Mouse (Mus musculus): ENCODE results near the gene Cul9. TPM values are rescaled to one million over a fixed set of nuclear protein-coding genes. Genes with fewer than 3 reads are reported as not detected.
"Not testable (repeated sequence)": the region's sequence is repeated elsewhere in the genome, so short reads cannot be mapped to it uniquely, and the experiment has no call there.

Gene Cul9
- polyA plus RNA-seq, 1 experiment = 22.9 TPM

GRCm38 (mm10) chr17:46503847-46504638 lies 42.1 kb downstream of the Cul9 start:
- DNase-seq (ENCODE audit: low spot score) = no peak

GRCm38 (mm10) chr17:46502775-46503174 lies 43.4 kb downstream of the Cul9 start:
- no peak for DNase-seq (ENCODE audit: low spot score)

GRCm38 (mm10) chr17:46497956-46498355 lies 48.2 kb downstream of the Cul9 start:
- DNase-seq (ENCODE audit: low spot score) = no peak

- DNase-seq (ENCODE audit: low spot score) = peak; percentile 56
Measured at GRCm38 (mm10) chr17:46496623-46497434, 49.4 kb downstream of the Cul9 start, which contains the start of gene Dnph1. Gene Dnph1 (plus strand): TSS chr17:46496711.

- DNase-seq (ENCODE audit: low spot score) = not testable (repeated sequence)
Measured at GRCm38 (mm10) chr17:46496081-46496480, 50.1 kb downstream of the Cul9 start.

- no peak for DNase-seq (ENCODE audit: low spot score)
Measured at GRCm38 (mm10) chr17:46495486-46495885, 50.7 kb downstream of the Cul9 start.

GRCm38 (mm10) chr17:46487431-46487830 lies 58.8 kb downstream of the Cul9 start, which contains the start of gene Ttbk1:
Gene Ttbk1 (minus strand): TSS chr17:46487675.
- no peak for DNase-seq (ENCODE audit: low spot score)

- DNase-seq (ENCODE audit: low spot score) = no peak
Measured at GRCm38 (mm10) chr17:46486995-46487394, 59.2 kb downstream of the Cul9 start.

- DNase-seq (ENCODE audit: low spot score) = no peak
Measured at GRCm38 (mm10) chr17:46484461-46484875, 61.7 kb downstream of the Cul9 start.

- no peak for DNase-seq (ENCODE audit: low spot score)
Measured at GRCm38 (mm10) chr17:46484021-46484431, 62.2 kb downstream of the Cul9 start.

- DNase-seq (ENCODE audit: low spot score) = no peak
Measured at GRCm38 (mm10) chr17:46483561-46484001, 62.6 kb downstream of the Cul9 start.

- no peak for DNase-seq (ENCODE audit: low spot score)
Measured at GRCm38 (mm10) chr17:46477286-46477685, 68.9 kb downstream of the Cul9 start.

GRCm38 (mm10) chr17:46476601-46477000 lies 69.6 kb downstream of the Cul9 start:
- no peak for DNase-seq (ENCODE audit: low spot score)

GRCm38 (mm10) chr17:46467830-46468229 lies 78.4 kb downstream of the Cul9 start:
- no peak for DNase-seq (ENCODE audit: low spot score)

- no peak for DNase-seq (ENCODE audit: low spot score)
Measured at GRCm38 (mm10) chr17:46462226-46462625, 84.0 kb downstream of the Cul9 start.

GRCm38 (mm10) chr17:46461347-46461746 lies 84.8 kb downstream of the Cul9 start:
- DNase-seq (ENCODE audit: low spot score) = no peak

GRCm38 (mm10) chr17:46460673-46461072 lies 85.5 kb downstream of the Cul9 start:
- no peak for DNase-seq (ENCODE audit: low spot score)

GRCm38 (mm10) chr17:46458439-46458838 lies 87.7 kb downstream of the Cul9 start:
- DNase-seq (ENCODE audit: low spot score) = no peak

- DNase-seq (ENCODE audit: low spot score) = no peak
Measured at GRCm38 (mm10) chr17:46457791-46458190, 88.4 kb downstream of the Cul9 start.

- peak; percentile 33 for DNase-seq (ENCODE audit: low spot score)
Measured at GRCm38 (mm10) chr17:46455110-46455691, 91.0 kb downstream of the Cul9 start.

- no peak for DNase-seq (ENCODE audit: low spot score)
Measured at GRCm38 (mm10) chr17:46454539-46454938, 91.6 kb downstream of the Cul9 start.

GRCm38 (mm10) chr17:46453970-46454411 lies 92.2 kb downstream of the Cul9 start:
- no peak for DNase-seq (ENCODE audit: low spot score)

Measured in urinary bladder, adult 2 months (tissue).